Mouse (Mus musculus): Measurements from ENCODE around the gene Klhl40. TPM values are rescaled to one million over a fixed set of nuclear protein-coding genes. Genes with fewer than 3 reads are reported as not detected.

Gene Klhl40
- total and polyA plus RNA-seq, 3 experiments: not detected

DNA sequence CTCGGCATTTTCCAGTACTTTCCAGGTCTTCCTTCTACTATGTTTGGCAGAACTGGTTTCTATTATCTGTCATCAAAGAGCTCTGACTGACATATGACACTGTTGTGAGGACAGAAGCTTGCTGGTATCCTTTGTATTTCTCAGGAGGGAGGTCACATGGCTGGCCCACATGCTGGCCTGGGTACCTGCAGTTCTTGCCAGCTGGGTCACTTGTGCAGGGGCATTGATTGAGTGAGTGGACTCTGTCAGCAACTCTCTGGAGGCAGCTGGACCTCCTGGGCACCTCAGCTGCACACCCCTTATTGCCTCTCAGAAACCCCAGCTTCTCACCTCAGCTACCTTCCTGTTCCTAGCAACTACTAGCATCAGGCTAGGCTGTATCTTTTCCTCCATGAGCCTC, 30.1 kb downstream of the Klhl40 start:
- no peak overlapping the region for H3K9ac ChIP-seq (ENCODE audit: insufficient read depth, low read depth)
- dilution Hi-C loops (cut with MboI; ENCODE audit: extremely low pct_ligation_motif_present, extremely low pct_unique_long_range_greater_than_20kb, low sequenced_read_pairs) (no loop called here), in situ Hi-C loops (cut with MboI; ENCODE audit: low pct_ligation_motif_present, low pct_unique_long_range_greater_than_20kb, low sequenced_read_pairs) (no loop called here)
- TF ChIP-seq MAFK (IDR thresholded peaks at IDR 0.05; ENCODE audit: insufficient replicate concordance, low read length): no peak
- TF ChIP-seq CHD1 (IDR thresholded peaks at IDR 0.05; ENCODE audit: low read depth, low read length): no peak
- TF ChIP-seq ZNF384 (IDR thresholded peaks at IDR 0.05; ENCODE audit: low read depth, low read length): no peak
- TF ChIP-seq E2F4 (IDR thresholded peaks at IDR 0.05; ENCODE audit: insufficient replicate concordance, low read depth, low read length): no peak
- no peak for TF ChIP-seq POLR2A (IDR thresholded peaks at IDR 0.05; ENCODE audit: low read depth, low read length)
- no peak for TF ChIP-seq TCF12 (IDR thresholded peaks at IDR 0.05; ENCODE audit: low read depth, low read length)
- no peak for TF ChIP-seq POLR2AphosphoS2 (IDR thresholded peaks at IDR 0.05; ENCODE audit: low read depth, low read length)
- no peak for TF ChIP-seq ZMIZ1 (IDR thresholded peaks at IDR 0.05; ENCODE audit: low read depth, low read length)
- TF ChIP-seq MAZ (IDR thresholded peaks at IDR 0.05; ENCODE audit: low read depth, low read length): no peak
- no peak for TF ChIP-seq EP300 (IDR thresholded peaks at IDR 0.05; ENCODE audit: low read length)
- no peak for TF ChIP-seq MAX (IDR thresholded peaks at IDR 0.05; ENCODE audit: low read length)
- no peak for TF ChIP-seq MYC (IDR thresholded peaks at IDR 0.05; ENCODE audit: low read depth, low read length)
- TF ChIP-seq MXI1 (IDR thresholded peaks at IDR 0.05; ENCODE audit: low read depth, low read length): no peak
- TF ChIP-seq KAT2A (IDR thresholded peaks at IDR 0.05; ENCODE audit: insufficient replicate concordance, low read length): no peak
- no peak for TF ChIP-seq GABPA (IDR thresholded peaks at IDR 0.05; ENCODE audit: insufficient replicate concordance, low read depth, low read length)
- TF ChIP-seq CHD2 (IDR thresholded peaks at IDR 0.05; ENCODE audit: low read length): no peak
- TF ChIP-seq JUN (IDR thresholded peaks at IDR 0.05; ENCODE audit: insufficient read depth, low read depth, low read length): no peak
- no peak for TF ChIP-seq ETS1 (conservative IDR thresholded peaks at IDR 0.05; ENCODE audit: low read depth, low read length)
- TF ChIP-seq ELF1 (IDR thresholded peaks at IDR 0.05; ENCODE audit: low read depth, low read length): no peak
- no peaks in the 10 kb centered on the region for H3K36me3 ChIP-seq (replicated peaks in 1 of 2; ENCODE audit: control insufficient read depth in 1 of 2, insufficient read depth in 1 of 2, low read length in 1 of 2)
- no peak overlapping the region for H3K4me3 ChIP-seq (replicated peaks in 1 of 3; ENCODE audit: low read depth in 2 of 3, low read length in 2 of 3, poor library complexity in 1 of 3)
- H3K27me3 ChIP-seq (replicated peaks): peaks cover 63% of the 10 kb centered on the region
- no peaks in the 10 kb centered on the region for H3K4me1 ChIP-seq (ENCODE audit: control insufficient read depth in 1 of 2, insufficient read depth in 2 of 2)
- no peaks in the 10 kb centered on the region for H3K9me3 ChIP-seq (replicated peaks; ENCODE audit: low read length)
- H3K79me2 ChIP-seq (replicated peaks; ENCODE audit: control insufficient read depth, extremely low read depth, insufficient read depth, poor library complexity, severe bottlenecking): no peaks in the 10 kb centered on the region
- no peak for DNase-seq (ENCODE audit: extremely low read depth)
- H3K27ac ChIP-seq (ENCODE audit: insufficient read depth, low read depth): no peak overlapping the region
- H3K4me2 ChIP-seq (ENCODE audit: insufficient read depth, low read depth, poor library complexity, severe bottlenecking): no peak overlapping the region

DNA sequence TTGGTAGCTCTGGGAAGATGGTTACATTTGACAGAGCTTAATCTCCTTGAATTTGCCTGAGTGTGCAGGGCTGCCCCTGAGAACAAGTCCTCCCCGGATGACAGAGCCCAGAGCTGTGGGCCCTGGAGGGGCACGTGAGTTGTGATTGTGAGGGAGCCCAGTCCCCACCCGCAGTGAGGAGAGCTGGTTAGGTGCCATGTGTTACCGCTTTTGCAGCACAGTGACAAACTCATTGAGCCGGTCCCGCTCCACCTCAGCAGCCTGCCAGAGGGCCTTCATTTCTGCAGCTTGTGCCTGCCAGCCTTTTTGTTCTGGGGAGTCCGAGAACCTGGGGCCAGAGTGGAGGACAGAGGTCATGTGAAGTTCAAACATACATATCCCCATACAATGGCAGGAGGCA, 30.5 kb downstream of the Klhl40 start:
- Histone ChIP-seq H3K4me2 (ENCODE audit: insufficient read depth, low read depth, poor library complexity, severe bottlenecking) (no peak overlapping the region), H3K4me1 (ENCODE audit: control insufficient read depth in 1 of 2, insufficient read depth in 2 of 2) (no peaks in the 10 kb centered on the region), H3K9me3 (replicated peaks; ENCODE audit: low read length) (no peaks in the 10 kb centered on the region), H3K27ac (ENCODE audit: insufficient read depth, low read depth) (no peak overlapping the region), H3K27me3 (replicated peaks) (peaks cover 62% of the 10 kb centered on the region), H3K36me3 (replicated peaks in 1 of 2; ENCODE audit: control insufficient read depth in 1 of 2, insufficient read depth in 1 of 2, low read length in 1 of 2) (no peaks in the 10 kb centered on the region), H3K9ac (ENCODE audit: insufficient read depth, low read depth) (no peak overlapping the region), H3K4me3 (replicated peaks in 1 of 3; ENCODE audit: low read depth in 2 of 3, low read length in 2 of 3, poor library complexity in 1 of 3) (no peak overlapping the region), H3K79me2 (replicated peaks; ENCODE audit: control insufficient read depth, extremely low read depth, insufficient read depth, poor library complexity, severe bottlenecking) (no peaks in the 10 kb centered on the region)
- TF ChIP-seq GABPA (IDR thresholded peaks at IDR 0.05; ENCODE audit: insufficient replicate concordance, low read depth, low read length) (no peak), POLR2AphosphoS2 (IDR thresholded peaks at IDR 0.05; ENCODE audit: low read depth, low read length) (no peak), BHLHE40 (IDR thresholded peaks at IDR 0.05; ENCODE audit: low read depth, low read length) (no peak), NELFE (IDR thresholded peaks at IDR 0.05; ENCODE audit: low read depth, low read length) (no peak), MEF2A (IDR thresholded peaks at IDR 0.05; ENCODE audit: borderline replicate concordance, low read depth, low read length) (no peak), SMC3 (IDR thresholded peaks at IDR 0.05; ENCODE audit: low read depth, low read length) (no peak), JUN (IDR thresholded peaks at IDR 0.05; ENCODE audit: insufficient read depth, low read depth, low read length) (no peak), ETS1 (conservative IDR thresholded peaks at IDR 0.05; ENCODE audit: low read depth, low read length) (no peak), TCF12 (IDR thresholded peaks at IDR 0.05; ENCODE audit: low read depth, low read length) (no peak), IRF4 (IDR thresholded peaks at IDR 0.05; ENCODE audit: low read depth, low read length) (no peak)
- no peak for DNase-seq (ENCODE audit: extremely low read depth)
- dilution Hi-C loops (cut with MboI; ENCODE audit: extremely low pct_ligation_motif_present, extremely low pct_unique_long_range_greater_than_20kb, low sequenced_read_pairs) (no loop called here), in situ Hi-C loops (cut with MboI; ENCODE audit: low pct_ligation_motif_present, low pct_unique_long_range_greater_than_20kb, low sequenced_read_pairs) (no loop called here)
